Mouse (Mus musculus): ENCODE results near the gene Ulk4. TPM values are rescaled to one million over a fixed set of nuclear protein-coding genes. Genes with fewer than 3 reads are reported as not detected.

The Ulk4 gene
- polyA plus RNA-seq, 1 experiment from 2014 or later, result 134 TPM

- H3K9me3 ChIP-seq, result no peaks in the 10 kb centered on the region
- no peak for ATAC-seq (replicated peaks)
- H3K9ac ChIP-seq (replicated peaks), result no peak overlapping the region
- H3K4me2 ChIP-seq (replicated peaks), result no peak overlapping the region
- no peak overlapping the region for H3K27ac ChIP-seq (replicated peaks)
- 87% methylated on average over 3 of the region's 3 CpGs for WGBS
- H3K27me3 ChIP-seq, result no peaks in the 10 kb centered on the region
- H3K36me3 ChIP-seq, result peaks cover 79% of the 10 kb centered on the region
- H3K4me3 ChIP-seq, result no peak overlapping the region
- H3K4me1 ChIP-seq, result peaks cover 8% of the 10 kb centered on the region
These were observed 313.3 kb downstream of the Ulk4 start for GRCm38 (mm10) chr9:120963720-120964119.

DNA sequence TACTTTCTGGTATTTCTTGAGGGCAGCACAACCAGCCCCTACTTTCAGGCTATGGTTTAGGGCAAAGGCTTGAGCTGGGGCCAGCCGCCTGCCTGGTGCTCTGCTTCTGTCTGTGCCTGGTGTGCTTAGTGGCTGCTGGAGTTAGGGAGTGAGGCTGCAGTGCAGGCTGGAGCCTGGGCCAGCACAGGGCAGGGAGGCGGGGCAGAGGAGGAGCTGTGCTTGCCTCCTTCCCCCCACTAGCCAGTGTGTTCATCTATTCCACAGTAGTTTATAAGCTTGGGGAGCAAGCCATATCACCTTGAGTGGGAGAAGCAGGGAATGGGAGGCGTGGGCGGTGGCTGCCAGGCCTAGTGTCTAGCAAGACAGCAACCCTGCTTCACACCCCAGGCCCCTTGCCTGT lies 313.9 kb downstream of the Ulk4 start:
- Histone ChIP-seq H3K27me3 (no peaks in the 10 kb centered on the region), H3K4me3 (no peak overlapping the region), H3K4me1 (peaks cover 10% of the 10 kb centered on the region), H3K27ac (replicated peaks) (0 out of 2 replicates have a peak overlapping the region, but pooled peaks have one; percentile 1), H3K4me2 (replicated peaks) (no peak overlapping the region), H3K9me3 (no peaks in the 10 kb centered on the region), H3K9ac (replicated peaks) (no peak overlapping the region), H3K36me3 (peaks cover 79% of the 10 kb centered on the region)
- ATAC-seq (replicated peaks), result peak; percentile 37; the same call in 1 of the 2 replicates
- 89% methylated on average over 4 of the region's 4 CpGs for WGBS

DNA sequence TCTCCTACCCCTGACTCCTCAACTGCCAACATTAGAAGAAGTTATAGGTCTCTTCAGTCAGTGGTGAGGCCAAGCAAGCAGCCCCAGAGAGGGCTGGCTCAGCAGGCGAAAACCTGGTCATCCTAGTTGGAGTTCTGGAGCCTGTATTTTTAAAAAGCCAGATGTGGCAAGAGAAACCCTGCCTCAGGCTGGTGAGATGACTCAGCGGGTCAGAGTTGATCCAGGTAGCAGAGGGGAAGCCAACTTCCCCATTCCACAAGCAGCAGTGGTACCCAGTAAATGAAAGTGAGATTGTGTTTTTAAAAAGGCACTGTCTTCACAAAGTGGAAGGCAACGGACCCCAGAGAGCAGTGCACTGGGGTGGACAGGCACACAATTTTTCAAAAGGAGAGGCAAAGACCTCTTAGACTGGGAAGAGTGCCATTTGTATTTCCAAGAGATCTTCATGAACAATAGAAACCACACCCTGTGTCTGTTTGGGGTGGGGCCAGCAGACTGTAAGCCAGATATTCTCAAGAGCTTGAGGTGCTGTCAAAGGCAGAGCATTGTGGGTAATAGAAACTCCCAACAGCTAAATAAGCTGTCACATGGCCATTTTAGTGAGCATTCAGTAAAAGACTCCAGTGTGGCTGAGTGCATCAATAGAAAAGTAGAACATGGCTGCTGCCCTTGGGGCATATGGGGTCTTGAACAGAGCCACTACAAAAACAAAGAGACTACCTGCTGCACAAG lies 314.9 kb downstream of the Ulk4 start:
- Histone ChIP-seq H3K9me3 (no peaks in the 10 kb centered on the region), H3K4me1 (peaks cover 11% of the 10 kb centered on the region), H3K4me2 (replicated peaks) (no peak overlapping the region), H3K4me3 (no peak overlapping the region), H3K36me3 (peaks cover 87% of the 10 kb centered on the region), H3K9ac (replicated peaks) (no peak overlapping the region), H3K27me3 (no peaks in the 10 kb centered on the region), H3K27ac (replicated peaks) (0 out of 2 replicates have a peak overlapping the region, but pooled peaks have one; percentile 1)
- no peak for ATAC-seq (replicated peaks)
- 76% methylated on average over 3 of the region's 3 CpGs for WGBS

GRCm38 (mm10) chr9:120961466-120961865 lies 315.5 kb downstream of the Ulk4 start:
- peaks cover 88% of the 10 kb centered on the region for H3K36me3 ChIP-seq
- no peak for ATAC-seq (replicated peaks)

DNA sequence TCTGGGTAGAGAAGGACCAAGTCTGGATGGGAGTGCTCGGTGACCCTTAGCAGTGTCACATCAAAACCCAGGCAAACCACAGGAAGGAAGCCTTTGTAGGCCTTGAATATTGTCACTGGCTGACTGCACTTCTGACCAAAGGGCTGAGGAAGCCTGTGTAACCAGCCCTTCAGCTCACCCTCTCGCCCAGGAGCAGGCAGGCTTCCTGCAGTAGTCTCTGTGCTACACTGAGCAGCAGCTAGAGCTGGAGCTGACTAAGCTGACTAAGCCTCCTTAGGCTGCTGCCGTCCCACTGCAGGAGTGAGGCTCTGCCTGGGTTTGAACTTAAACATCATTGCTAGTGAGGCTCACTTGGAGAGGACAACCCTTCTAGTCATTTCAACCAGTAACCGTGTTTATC lies 316.4 kb downstream of the Ulk4 start:
- Histone ChIP-seq H3K27ac (replicated peaks) (no peak overlapping the region), H3K4me1 (peaks cover 11% of the 10 kb centered on the region), H3K4me3 (no peak overlapping the region), H3K9ac (replicated peaks) (no peak overlapping the region), H3K4me2 (replicated peaks) (no peak overlapping the region), H3K9me3 (no peaks in the 10 kb centered on the region), H3K36me3 (peaks cover 91% of the 10 kb centered on the region), H3K27me3 (no peaks in the 10 kb centered on the region)
- no peak for ATAC-seq (replicated peaks)
- 76% methylated on average over 4 of the region's 4 CpGs for WGBS

More at GRCm38 (mm10) chr9:120961466-120961865, 315.5 kb downstream of the Ulk4 start:
- Histone ChIP-seq H3K27ac (replicated peaks) (no peak overlapping the region), H3K27me3 (no peaks in the 10 kb centered on the region), H3K4me2 (replicated peaks) (no peak overlapping the region), H3K9me3 (no peaks in the 10 kb centered on the region), H3K4me3 (no peak overlapping the region), H3K4me1 (peaks cover 11% of the 10 kb centered on the region), H3K9ac (replicated peaks) (no peak overlapping the region)
- 73% methylated on average over 3 of the region's 3 CpGs for WGBS

- Histone ChIP-seq H3K4me2 (replicated peaks) (no peak overlapping the region), H3K36me3 (peaks cover 93% of the 10 kb centered on the region), H3K27me3 (no peaks in the 10 kb centered on the region), H3K9me3 (no peaks in the 10 kb centered on the region), H3K27ac (replicated peaks) (no peak overlapping the region), H3K4me3 (no peak overlapping the region), H3K9ac (replicated peaks) (no peak overlapping the region), H3K4me1 (peaks cover 11% of the 10 kb centered on the region)
- no peak for ATAC-seq (replicated peaks)
- WGBS, result 88% methylated on average over 4 of the region's 4 CpGs
These were observed 317.8 kb downstream of the Ulk4 start for GRCm38 (mm10) chr9:120959225-120959624.

- Histone ChIP-seq H3K9me3 (no peaks in the 10 kb centered on the region), H3K4me3 (no peak overlapping the region), H3K27me3 (no peaks in the 10 kb centered on the region), H3K9ac (replicated peaks) (no peak overlapping the region), H3K36me3 (peaks cover 93% of the 10 kb centered on the region), H3K4me2 (replicated peaks) (no peak overlapping the region), H3K4me1 (peaks cover 11% of the 10 kb centered on the region), H3K27ac (replicated peaks) (0 out of 2 replicates have a peak overlapping the region, but pooled peaks have one; percentile 32)
- 64% methylated on average over 6 of the region's 6 CpGs for WGBS
- ATAC-seq (replicated peaks), result no peak
These were observed 318.4 kb downstream of the Ulk4 start for GRCm38 (mm10) chr9:120958560-120958959.

GRCm38 (mm10) chr9:120958051-120958450 lies 318.9 kb downstream of the Ulk4 start:
- ATAC-seq (replicated peaks), result no peak
- Histone ChIP-seq H3K36me3 (peaks cover 95% of the 10 kb centered on the region), H3K9me3 (no peaks in the 10 kb centered on the region), H3K27me3 (no peaks in the 10 kb centered on the region), H3K9ac (replicated peaks) (no peak overlapping the region), H3K27ac (replicated peaks) (no peak overlapping the region), H3K4me2 (replicated peaks) (no peak overlapping the region), H3K4me3 (no peak overlapping the region), H3K4me1 (peaks cover 11% of the 10 kb centered on the region)
- 89% methylated on average over 5 of the region's 5 CpGs for WGBS

- Histone ChIP-seq H3K9me3 (no peaks in the 10 kb centered on the region), H3K27me3 (no peaks in the 10 kb centered on the region), H3K4me3 (no peak overlapping the region), H3K4me2 (replicated peaks) (no peak overlapping the region), H3K36me3 (peaks cover 67% of the 10 kb centered on the region), H3K4me1 (peaks cover 20% of the 10 kb centered on the region), H3K27ac (replicated peaks) (no peak overlapping the region), H3K9ac (replicated peaks) (no peak overlapping the region)
- no peak for ATAC-seq (replicated peaks)
- WGBS, result 95% methylated on average over 3 of the region's 3 CpGs
These were observed 325.1 kb downstream of the Ulk4 start for GRCm38 (mm10) chr9:120951947-120952346.

DNA sequence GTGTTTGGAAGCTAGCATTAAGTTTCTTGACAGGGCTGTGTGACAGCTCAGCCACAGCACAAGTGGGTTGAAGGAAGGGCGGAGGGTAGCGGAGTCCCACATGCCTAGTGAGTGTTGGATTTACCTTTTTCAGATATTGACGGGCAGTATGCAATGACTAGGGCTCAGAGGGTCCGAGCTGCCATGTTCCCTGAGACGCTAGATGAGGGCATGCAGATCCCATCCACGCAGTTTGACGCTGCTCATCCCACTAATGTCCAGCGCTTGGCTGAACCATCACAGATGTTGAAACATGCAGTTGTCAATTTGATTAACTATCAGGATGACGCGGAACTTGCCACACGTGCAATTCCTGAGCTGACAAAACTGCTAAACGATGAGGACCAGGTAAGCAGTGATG lies 326.2 kb downstream of the Ulk4 start:
- no peaks in the 10 kb centered on the region for H3K27me3 ChIP-seq
- peaks cover 56% of the 10 kb centered on the region for H3K36me3 ChIP-seq
- no peak overlapping the region for H3K4me2 ChIP-seq (replicated peaks)
- H3K27ac ChIP-seq (replicated peaks), result no peak overlapping the region
- WGBS, result 94% methylated on average over 12 of the region's 12 CpGs
- H3K9me3 ChIP-seq, result no peaks in the 10 kb centered on the region
- peaks cover 29% of the 10 kb centered on the region for H3K4me1 ChIP-seq
- H3K9ac ChIP-seq (replicated peaks), result no peak overlapping the region
- ATAC-seq (replicated peaks), result no peak
- no peak overlapping the region for H3K4me3 ChIP-seq

DNA sequence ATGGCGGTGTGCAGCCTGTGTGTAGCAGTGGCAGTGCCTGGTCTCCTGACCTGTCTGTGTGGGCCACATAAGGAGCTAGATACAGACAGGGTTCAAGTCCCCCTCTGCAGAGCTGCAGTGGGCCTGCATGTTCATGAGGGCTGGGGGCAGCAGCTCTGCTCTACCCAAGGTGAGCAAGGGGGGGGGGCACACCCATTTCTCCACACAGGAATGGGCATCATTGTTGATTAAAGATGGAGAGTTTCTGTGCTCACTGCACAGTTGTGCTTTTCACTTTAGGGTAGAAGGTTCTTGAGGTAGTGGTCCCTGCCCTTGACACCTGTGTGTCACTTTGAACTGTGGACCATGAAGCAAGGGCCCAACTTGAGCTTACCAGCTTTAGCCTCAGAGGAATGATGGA lies 328.2 kb downstream of the Ulk4 start:
- peaks cover 36% of the 10 kb centered on the region for H3K36me3 ChIP-seq
- no peak overlapping the region for H3K4me2 ChIP-seq (replicated peaks)
- no peak overlapping the region for H3K4me3 ChIP-seq
- no peak overlapping the region for H3K27ac ChIP-seq (replicated peaks)
- H3K9ac ChIP-seq (replicated peaks), result no peak overlapping the region
- H3K27me3 ChIP-seq, result no peaks in the 10 kb centered on the region
- H3K4me1 ChIP-seq, result peaks cover 46% of the 10 kb centered on the region
- ATAC-seq (replicated peaks), result no peak
- no peaks in the 10 kb centered on the region for H3K9me3 ChIP-seq
- WGBS, result 96% methylated on average over 1 of the region's 1 CpGs

DNA sequence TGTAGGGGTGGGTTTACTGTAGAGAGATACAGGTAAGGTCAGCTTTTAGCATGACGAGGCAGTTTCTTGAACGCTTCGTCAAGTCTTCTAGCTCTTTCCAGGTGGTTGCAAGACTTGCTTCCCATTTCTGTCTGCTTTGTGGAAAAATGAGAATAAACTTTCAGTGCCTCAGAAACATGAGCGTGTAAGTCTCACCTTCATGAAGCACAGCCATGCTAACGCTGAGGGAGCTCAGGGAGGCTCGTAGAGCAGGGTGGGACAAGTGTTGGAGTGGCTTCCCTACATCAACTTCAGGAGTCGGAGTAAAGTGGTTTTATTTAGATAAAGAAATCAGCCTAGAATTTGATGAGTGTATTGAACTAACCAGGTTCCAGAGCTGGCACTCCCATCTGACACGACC lies 330.9 kb downstream of the Ulk4 start:
- no peak for ATAC-seq (replicated peaks)
- no peak overlapping the region for H3K4me3 ChIP-seq
- H3K9me3 ChIP-seq, result no peaks in the 10 kb centered on the region
- H3K4me2 ChIP-seq (replicated peaks), result no peak overlapping the region
- no peak overlapping the region for H3K27ac ChIP-seq (replicated peaks)
- no peak overlapping the region for H3K9ac ChIP-seq (replicated peaks)
- H3K4me1 ChIP-seq, result peaks cover 63% of the 10 kb centered on the region
- peaks cover 9% of the 10 kb centered on the region for H3K36me3 ChIP-seq
- 82% methylated on average over 8 of the region's 8 CpGs for WGBS
- no peaks in the 10 kb centered on the region for H3K27me3 ChIP-seq

DNA sequence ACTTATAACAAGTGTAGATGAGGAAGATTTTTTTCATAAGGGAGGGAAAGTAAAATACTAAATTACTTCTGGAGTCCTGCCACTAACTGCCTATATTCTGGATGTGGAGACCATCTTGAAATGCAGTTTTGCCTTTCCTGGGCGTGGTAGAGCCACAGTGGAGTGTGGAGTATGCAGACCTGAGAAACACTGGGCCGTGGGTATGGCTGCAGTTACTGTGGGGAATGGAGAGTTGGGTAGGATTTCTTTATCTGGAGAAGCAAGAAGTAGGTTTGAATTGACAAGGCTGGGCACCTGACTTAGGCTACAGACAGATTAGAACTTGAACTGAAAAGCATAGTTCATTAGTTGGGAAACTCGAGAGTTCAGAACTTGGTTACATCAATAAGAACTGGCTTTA lies 332.8 kb downstream of the Ulk4 start:
- Histone ChIP-seq H3K9me3 (no peaks in the 10 kb centered on the region), H3K36me3 (no peaks in the 10 kb centered on the region), H3K4me2 (replicated peaks) (no peak overlapping the region), H3K9ac (replicated peaks) (no peak overlapping the region), H3K27ac (replicated peaks) (no peak overlapping the region), H3K4me1 (peaks cover 82% of the 10 kb centered on the region), H3K4me3 (no peak overlapping the region), H3K27me3 (no peaks in the 10 kb centered on the region)
- 76% methylated on average over 3 of the region's 3 CpGs for WGBS
- no peak for ATAC-seq (replicated peaks)
